Mouse (Mus musculus): ENCODE results near the gene Slc41a3. TPM values are rescaled to one million over a fixed set of nuclear protein-coding genes. Genes with fewer than 3 reads are reported as not detected.

Slc41a3 gene
- polyA plus RNA-seq, 1 experiment from 2014 or later: 2.2 TPM

DNA sequence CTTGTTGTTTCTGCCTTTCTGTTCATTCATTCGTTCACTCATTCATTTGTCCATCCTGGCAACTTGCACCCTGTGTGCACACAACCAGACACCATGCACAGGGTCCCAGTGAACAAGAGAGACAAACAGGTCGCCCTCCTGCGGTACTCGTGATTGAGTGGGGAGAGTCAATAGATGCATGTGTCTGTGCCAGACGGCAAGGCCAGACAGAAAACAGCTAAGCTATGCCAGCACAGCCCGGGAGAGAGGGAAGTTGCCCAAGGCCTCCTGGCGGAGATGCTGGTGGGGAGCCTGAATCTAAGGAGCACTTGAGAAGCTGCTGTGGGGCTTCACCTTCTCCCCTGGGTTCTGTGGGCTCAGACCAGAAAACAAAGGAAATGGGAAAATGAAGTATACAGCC lies 10.8 kb downstream of the Slc41a3 start:
- H3K4me1 ChIP-seq (ENCODE audit: control insufficient read depth, insufficient read depth, low read length): no peaks in the 10 kb centered on the region
- H3K9me3 ChIP-seq (ENCODE audit: control insufficient read depth, low read length): no peaks in the 10 kb centered on the region
- H3K4me2 ChIP-seq (ENCODE audit: low read depth, severe bottlenecking): no peak overlapping the region
- DNase-seq (ENCODE audit: low spot score) (no peak), ATAC-seq (ENCODE audit: insufficient number of reproducible peaks, low FRiP score, low TSS enrichment, low read depth) (no peak)
- 79% methylated on average over 7 of the region's 7 CpGs for WGBS
- no peak overlapping the region for H3K27ac ChIP-seq (replicated peaks; ENCODE audit: low read depth, low read length)
- H3K9ac ChIP-seq (ENCODE audit: low read length): no peak overlapping the region
- H3K27me3 ChIP-seq (ENCODE audit: control insufficient read depth, insufficient read depth, low read length): no peaks in the 10 kb centered on the region
- no peak overlapping the region for H3K4me3 ChIP-seq (ENCODE audit: low read depth, low read length)
- H3K36me3 ChIP-seq (ENCODE audit: control insufficient read depth, insufficient read depth, low read length): no peaks in the 10 kb centered on the region

DNA sequence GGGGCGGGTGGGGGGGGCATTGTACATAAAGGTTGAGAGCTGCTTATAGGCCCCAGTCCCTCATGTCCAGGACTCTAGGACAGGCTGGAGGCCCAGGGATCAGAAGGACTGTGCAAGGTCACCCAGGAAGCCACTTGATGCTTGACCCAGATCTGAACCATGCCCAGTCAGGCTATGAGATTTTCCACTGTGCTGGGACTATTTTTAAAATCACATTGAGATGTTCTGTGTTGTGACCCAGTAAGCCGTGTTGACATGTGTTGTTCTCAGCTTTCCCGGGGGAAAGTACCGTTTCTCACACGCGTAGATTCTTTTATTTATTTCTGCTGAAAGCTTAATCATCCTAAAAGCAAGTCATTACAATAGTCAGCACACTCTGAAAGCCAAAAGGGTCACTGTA lies 11.5 kb downstream of the Slc41a3 start:
- no peak for DNase-seq (ENCODE audit: low spot score)
- no peaks in the 10 kb centered on the region for H3K36me3 ChIP-seq (ENCODE audit: control insufficient read depth, insufficient read depth, low read length)
- no peak overlapping the region for H3K4me3 ChIP-seq (ENCODE audit: low read depth, low read length)
- H3K9ac ChIP-seq (ENCODE audit: low read length): no peak overlapping the region
- no peaks in the 10 kb centered on the region for H3K27me3 ChIP-seq (ENCODE audit: control insufficient read depth, insufficient read depth, low read length)
- ATAC-seq (ENCODE audit: insufficient number of reproducible peaks, low FRiP score, low TSS enrichment, low read depth): no peak
- 86% methylated on average over 6 of the region's 6 CpGs for WGBS
- H3K4me2 ChIP-seq (ENCODE audit: low read depth, severe bottlenecking): no peak overlapping the region
- H3K4me1 ChIP-seq (ENCODE audit: control insufficient read depth, insufficient read depth, low read length): no peaks in the 10 kb centered on the region
- H3K27ac ChIP-seq (replicated peaks; ENCODE audit: low read depth, low read length): no peak overlapping the region
- no peaks in the 10 kb centered on the region for H3K9me3 ChIP-seq (ENCODE audit: control insufficient read depth, low read length)

DNA sequence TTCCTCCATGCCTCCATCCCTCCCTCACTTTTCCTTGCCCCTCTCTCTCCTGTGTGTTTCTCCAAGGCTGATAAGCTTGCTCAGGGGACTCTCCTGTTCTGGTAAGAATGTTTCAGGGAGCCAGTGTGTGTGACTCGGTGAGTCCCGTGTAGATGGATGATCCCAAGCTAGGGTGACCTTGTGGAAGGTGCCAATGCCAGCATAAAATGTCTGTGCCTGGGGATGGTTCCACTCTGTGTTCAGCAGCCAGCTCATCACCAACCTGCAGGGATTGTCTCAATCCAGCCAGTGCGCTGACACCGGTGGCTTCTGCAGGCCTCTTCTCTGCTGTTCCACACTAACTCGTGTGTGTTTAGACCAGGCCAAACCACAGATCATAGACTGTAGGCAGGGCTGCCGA lies 12.0 kb downstream of the Slc41a3 start:
- Histone ChIP-seq H3K9ac (ENCODE audit: low read length) (no peak overlapping the region), H3K36me3 (ENCODE audit: control insufficient read depth, insufficient read depth, low read length) (no peaks in the 10 kb centered on the region), H3K4me3 (ENCODE audit: low read depth, low read length) (no peak overlapping the region), H3K9me3 (ENCODE audit: control insufficient read depth, low read length) (no peaks in the 10 kb centered on the region), H3K27ac (replicated peaks; ENCODE audit: low read depth, low read length) (no peak overlapping the region), H3K4me2 (ENCODE audit: low read depth, severe bottlenecking) (no peak overlapping the region), H3K4me1 (ENCODE audit: control insufficient read depth, insufficient read depth, low read length) (no peaks in the 10 kb centered on the region), H3K27me3 (ENCODE audit: control insufficient read depth, insufficient read depth, low read length) (no peaks in the 10 kb centered on the region)
- ATAC-seq (ENCODE audit: insufficient number of reproducible peaks, low FRiP score, low TSS enrichment, low read depth) (no peak), DNase-seq (ENCODE audit: low spot score) (no peak)
- 91% methylated on average over 6 of the region's 6 CpGs for WGBS

DNA sequence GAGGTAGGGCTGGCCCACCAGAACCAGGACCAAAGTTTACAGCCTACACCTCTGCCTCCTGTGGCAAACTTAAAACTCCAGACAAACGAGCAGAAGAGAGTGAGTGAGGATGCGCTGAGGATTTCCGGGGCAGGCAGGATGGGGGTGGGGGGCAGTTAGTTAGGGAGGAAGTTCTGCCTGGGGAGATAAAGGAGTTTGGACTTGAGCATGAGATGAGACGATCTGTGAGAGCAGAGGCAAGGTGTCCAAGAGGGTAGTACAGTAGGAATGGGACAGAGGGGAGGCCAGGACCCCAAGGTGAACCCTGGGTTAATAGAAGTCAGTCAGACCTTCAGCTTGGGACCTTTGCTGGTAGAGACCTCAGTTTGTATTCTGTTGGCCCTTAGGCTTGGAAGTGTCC lies 13.7 kb downstream of the Slc41a3 start:
- H3K4me3 ChIP-seq (ENCODE audit: low read depth, low read length): no peak overlapping the region
- 78% methylated on average over 4 of the region's 4 CpGs for WGBS
- no peak overlapping the region for H3K9ac ChIP-seq (ENCODE audit: low read length)
- ATAC-seq (ENCODE audit: insufficient number of reproducible peaks, low FRiP score, low TSS enrichment, low read depth) (no peak), DNase-seq (ENCODE audit: low spot score) (no peak)
- no peaks in the 10 kb centered on the region for H3K27me3 ChIP-seq (ENCODE audit: control insufficient read depth, insufficient read depth, low read length)
- no peak overlapping the region for H3K4me2 ChIP-seq (ENCODE audit: low read depth, severe bottlenecking)
- H3K27ac ChIP-seq (replicated peaks; ENCODE audit: low read depth, low read length): no peak overlapping the region
- H3K9me3 ChIP-seq (ENCODE audit: control insufficient read depth, low read length): no peaks in the 10 kb centered on the region
- H3K36me3 ChIP-seq (ENCODE audit: control insufficient read depth, insufficient read depth, low read length): no peaks in the 10 kb centered on the region
- no peaks in the 10 kb centered on the region for H3K4me1 ChIP-seq (ENCODE audit: control insufficient read depth, insufficient read depth, low read length)

DNA sequence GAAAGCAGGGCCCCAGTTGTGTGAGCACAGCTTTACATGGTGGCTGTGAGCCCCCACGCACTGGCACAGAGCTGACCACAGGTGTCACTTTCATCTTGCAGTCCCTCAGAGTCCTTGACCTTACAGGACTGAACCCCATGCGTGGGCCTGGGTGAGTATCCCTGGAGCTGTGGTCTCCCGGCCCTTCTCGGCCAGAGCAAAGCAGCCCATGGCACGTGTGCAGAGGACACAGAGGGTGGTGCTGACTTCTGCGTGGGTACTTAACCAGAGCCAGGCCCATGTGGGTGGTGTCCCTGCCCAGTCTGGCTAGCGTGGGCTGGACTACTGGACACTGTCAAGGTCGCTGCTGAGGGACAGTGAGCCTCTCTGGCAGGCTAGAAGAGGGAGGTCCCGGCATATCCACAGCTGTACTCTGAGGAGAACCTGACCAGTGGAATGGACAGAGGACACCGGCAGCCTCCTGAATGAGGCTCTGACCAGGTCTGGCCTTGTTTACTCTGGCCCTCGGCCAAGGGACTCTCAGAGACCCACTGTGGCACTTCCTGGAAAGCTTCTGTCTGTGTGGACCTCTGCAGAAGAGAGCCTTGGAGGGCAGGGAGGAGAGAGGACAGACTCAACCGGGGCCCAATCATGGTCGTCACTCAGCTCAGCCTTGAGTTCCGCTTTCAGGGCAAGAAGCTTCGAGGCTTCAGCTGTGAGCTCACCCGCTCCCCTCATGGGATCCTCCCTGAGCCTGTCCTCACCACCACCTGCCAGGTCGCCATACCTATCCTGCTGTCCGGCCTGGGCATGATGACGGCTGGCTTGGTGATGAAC lies 14.5 kb downstream of the Slc41a3 start:
- Histone ChIP-seq H3K4me1 (ENCODE audit: control insufficient read depth, insufficient read depth, low read length) (no peaks in the 10 kb centered on the region), H3K36me3 (ENCODE audit: control insufficient read depth, insufficient read depth, low read length) (no peaks in the 10 kb centered on the region), H3K27me3 (ENCODE audit: control insufficient read depth, insufficient read depth, low read length) (no peaks in the 10 kb centered on the region), H3K9me3 (ENCODE audit: control insufficient read depth, low read length) (no peaks in the 10 kb centered on the region), H3K27ac (replicated peaks; ENCODE audit: low read depth, low read length) (no peak overlapping the region), H3K9ac (ENCODE audit: low read length) (no peak overlapping the region), H3K4me3 (ENCODE audit: low read depth, low read length) (no peak overlapping the region), H3K4me2 (ENCODE audit: low read depth, severe bottlenecking) (no peak overlapping the region)
- DNase-seq (ENCODE audit: low spot score) (no peak), ATAC-seq (ENCODE audit: insufficient number of reproducible peaks, low FRiP score, low TSS enrichment, low read depth) (peak; percentile 17; the same call in 1 of the 2 replicates)
- 85% methylated on average over 19 of the region's 19 CpGs for WGBS

DNA sequence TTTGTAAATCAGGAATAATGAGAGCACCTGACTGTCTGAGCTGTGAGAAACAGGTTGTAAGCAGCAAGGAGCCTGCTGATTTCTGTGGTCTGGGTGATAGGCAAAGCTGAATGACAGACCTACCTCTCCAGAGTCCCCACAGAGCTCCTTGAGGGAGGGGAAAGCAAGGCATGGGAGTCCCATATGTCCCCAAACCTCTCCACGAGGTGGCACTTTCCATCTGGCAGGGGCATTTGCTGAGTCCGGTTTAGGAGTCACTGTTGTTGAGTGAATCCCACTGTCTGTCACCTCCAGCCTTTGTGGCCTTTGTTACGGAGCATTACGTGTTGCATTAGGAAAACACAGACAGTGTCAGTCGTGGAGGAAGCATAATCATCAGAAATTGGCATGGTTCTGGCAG lies 15.4 kb downstream of the Slc41a3 start:
- ATAC-seq (ENCODE audit: insufficient number of reproducible peaks, low FRiP score, low TSS enrichment, low read depth) (no peak), DNase-seq (ENCODE audit: low spot score) (no peak)
- Histone ChIP-seq H3K4me2 (ENCODE audit: low read depth, severe bottlenecking) (no peak overlapping the region), H3K4me3 (ENCODE audit: low read depth, low read length) (no peak overlapping the region), H3K9me3 (ENCODE audit: control insufficient read depth, low read length) (no peaks in the 10 kb centered on the region), H3K27ac (replicated peaks; ENCODE audit: low read depth, low read length) (no peak overlapping the region), H3K36me3 (ENCODE audit: control insufficient read depth, insufficient read depth, low read length) (no peaks in the 10 kb centered on the region), H3K9ac (ENCODE audit: low read length) (no peak overlapping the region), H3K27me3 (ENCODE audit: control insufficient read depth, insufficient read depth, low read length) (no peaks in the 10 kb centered on the region), H3K4me1 (ENCODE audit: control insufficient read depth, insufficient read depth, low read length) (no peaks in the 10 kb centered on the region)
- 77% methylated on average over 5 of the region's 5 CpGs for WGBS

DNA sequence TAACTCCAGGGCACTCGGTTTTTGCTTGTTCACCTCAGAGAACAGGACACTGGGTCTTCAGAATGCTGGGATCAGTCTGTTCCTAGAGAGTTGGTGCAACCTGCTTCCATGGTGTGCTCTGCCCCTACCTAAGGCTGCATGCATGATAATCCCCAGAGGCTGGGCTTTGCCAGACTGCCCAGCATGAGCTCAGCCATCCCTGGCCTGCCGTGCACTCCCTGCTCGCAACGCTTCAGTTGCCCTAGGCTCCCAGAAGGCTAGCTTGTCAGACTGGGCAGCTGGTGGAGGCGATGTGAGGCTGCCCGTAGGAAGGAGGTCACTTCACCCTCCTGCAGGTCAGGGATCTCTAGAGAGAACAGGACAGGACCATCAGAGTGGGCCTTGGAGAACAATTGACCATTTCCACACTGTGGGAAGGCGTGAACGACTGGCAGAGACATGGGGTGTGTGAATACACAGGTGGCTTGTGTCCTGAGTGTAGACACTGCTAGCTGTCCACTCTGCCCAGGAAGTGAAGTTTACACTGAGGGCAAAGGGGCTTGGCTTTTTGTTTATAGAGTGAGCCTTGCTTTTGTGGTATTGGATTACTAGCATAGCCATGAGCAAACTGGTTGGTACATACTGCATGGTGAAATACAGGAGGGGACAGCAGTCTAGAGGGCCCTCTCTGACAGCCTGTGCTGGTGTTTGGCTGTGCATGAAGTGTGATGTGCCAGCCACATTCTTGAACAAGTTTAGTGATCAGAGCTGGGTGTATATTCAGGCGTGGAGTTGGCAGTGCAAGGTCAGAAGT lies 16.5 kb downstream of the Slc41a3 start:
- Histone ChIP-seq H3K4me2 (ENCODE audit: low read depth, severe bottlenecking) (peak overlapping the region; percentile 15; the same call in 1 of the 2 replicates), H3K9me3 (ENCODE audit: control insufficient read depth, low read length) (no peaks in the 10 kb centered on the region), H3K36me3 (ENCODE audit: control insufficient read depth, insufficient read depth, low read length) (no peaks in the 10 kb centered on the region), H3K4me3 (ENCODE audit: low read depth, low read length) (no peak overlapping the region), H3K27me3 (ENCODE audit: control insufficient read depth, insufficient read depth, low read length) (no peaks in the 10 kb centered on the region), H3K9ac (ENCODE audit: low read length) (no peak overlapping the region), H3K27ac (replicated peaks; ENCODE audit: low read depth, low read length) (no peak overlapping the region), H3K4me1 (ENCODE audit: control insufficient read depth, insufficient read depth, low read length) (no peaks in the 10 kb centered on the region)
- no peak for DNase-seq (ENCODE audit: low spot score)
- 65% methylated on average over 9 of the region's 9 CpGs for WGBS
- ATAC-seq (ENCODE audit: insufficient number of reproducible peaks, low FRiP score, low TSS enrichment, low read depth): no peak

DNA sequence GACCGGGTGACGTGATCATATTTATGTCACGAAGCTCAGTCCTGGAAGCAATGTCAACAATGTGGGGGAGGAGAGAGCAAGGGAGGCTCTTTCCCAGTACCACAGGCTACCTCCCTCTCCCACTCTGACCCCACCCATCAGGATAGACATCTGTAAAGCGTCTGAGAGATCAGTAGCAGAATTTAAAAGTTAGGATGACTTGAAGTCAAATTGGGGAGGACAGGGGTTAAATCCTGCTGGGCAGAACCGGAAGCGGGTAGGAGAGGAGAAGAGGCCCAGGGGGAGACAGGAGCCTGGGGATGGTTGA lies 17.0 kb downstream of the Slc41a3 start:
- Histone ChIP-seq H3K9ac (ENCODE audit: low read length) (no peak overlapping the region), H3K4me2 (ENCODE audit: low read depth, severe bottlenecking) (no peak overlapping the region), H3K4me3 (ENCODE audit: low read depth, low read length) (no peak overlapping the region), H3K27me3 (ENCODE audit: control insufficient read depth, insufficient read depth, low read length) (no peaks in the 10 kb centered on the region), H3K4me1 (ENCODE audit: control insufficient read depth, insufficient read depth, low read length) (no peaks in the 10 kb centered on the region), H3K36me3 (ENCODE audit: control insufficient read depth, insufficient read depth, low read length) (no peaks in the 10 kb centered on the region), H3K9me3 (ENCODE audit: control insufficient read depth, low read length) (no peaks in the 10 kb centered on the region), H3K27ac (replicated peaks; ENCODE audit: low read depth, low read length) (no peak overlapping the region)
- 82% methylated on average over 6 of the region's 6 CpGs for WGBS
- ATAC-seq (ENCODE audit: insufficient number of reproducible peaks, low FRiP score, low TSS enrichment, low read depth) (no peak), DNase-seq (ENCODE audit: low spot score) (no peak)
